Mouse (Mus musculus) layer of hippocampus, adult 11-12 months (tissue): ENCODE measurements around the gene Vstm4.

Experiments
- DNase-seq: peaks from one replicate; pipeline ENCODE4 v3.0.0; 2022; ENCODE audit warnings: low spot score

Gene Vstm4

GRCm38 (mm10) chr14:32947512-32947911 is 91.0 kb downstream of the Vstm4 start:
- peak; percentile 54 for DNase-seq

- no peak for DNase-seq
Measured at GRCm38 (mm10) chr14:32950312-32951301, 94.1 kb downstream of the Vstm4 start.

DNA sequence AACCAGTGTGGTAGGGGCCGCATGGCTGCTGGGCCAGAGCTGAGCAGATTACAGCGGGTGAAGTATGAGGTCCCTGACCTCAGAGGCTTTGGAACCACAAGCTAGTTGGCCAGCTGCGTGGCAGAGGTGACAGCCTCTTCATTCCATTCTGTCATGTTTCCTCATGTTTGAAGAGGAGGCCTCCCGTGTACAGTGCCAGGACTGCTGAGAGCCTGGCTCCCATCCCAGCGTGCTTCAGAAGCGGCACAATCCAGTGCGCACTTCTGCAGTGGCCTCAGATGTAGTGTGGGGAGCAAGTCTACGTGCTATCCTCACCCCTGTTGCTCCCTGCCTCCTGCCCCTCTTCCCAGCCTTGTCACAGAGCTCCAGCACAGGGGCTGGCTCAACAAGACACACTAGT is 99.9 kb downstream of the Vstm4 start:
- DNase-seq: no peak

- DNase-seq: no peak
Measured at GRCm38 (mm10) chr14:32958671-32959070, 102.1 kb downstream of the Vstm4 start.

- DNase-seq: peak; percentile 70
Measured at GRCm38 (mm10) chr14:32960481-32960880, 103.9 kb downstream of the Vstm4 start.

DNA sequence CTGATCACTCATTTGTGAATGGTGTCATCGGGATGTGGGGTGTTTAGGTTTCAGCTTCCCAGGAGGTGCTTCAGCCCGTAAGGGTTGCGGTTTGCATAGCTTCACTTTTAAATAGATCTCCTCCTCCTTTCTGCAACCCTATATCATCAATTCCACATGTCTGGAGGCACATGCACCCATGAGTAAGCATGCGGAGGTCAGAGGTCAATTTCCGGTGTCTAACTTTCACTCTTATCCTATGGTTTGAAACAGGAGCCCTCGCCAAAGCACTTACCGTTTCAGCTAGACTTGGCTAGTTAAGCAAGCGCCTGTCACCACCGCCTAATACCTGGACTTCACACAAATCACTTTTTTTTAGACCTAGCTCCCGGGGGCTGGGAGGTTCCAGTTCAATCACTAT is 108.2 kb downstream of the Vstm4 start:
- no peak for DNase-seq

- DNase-seq: no peak
Measured at GRCm38 (mm10) chr14:32970700-32971099, 114.1 kb downstream of the Vstm4 start.

DNA sequence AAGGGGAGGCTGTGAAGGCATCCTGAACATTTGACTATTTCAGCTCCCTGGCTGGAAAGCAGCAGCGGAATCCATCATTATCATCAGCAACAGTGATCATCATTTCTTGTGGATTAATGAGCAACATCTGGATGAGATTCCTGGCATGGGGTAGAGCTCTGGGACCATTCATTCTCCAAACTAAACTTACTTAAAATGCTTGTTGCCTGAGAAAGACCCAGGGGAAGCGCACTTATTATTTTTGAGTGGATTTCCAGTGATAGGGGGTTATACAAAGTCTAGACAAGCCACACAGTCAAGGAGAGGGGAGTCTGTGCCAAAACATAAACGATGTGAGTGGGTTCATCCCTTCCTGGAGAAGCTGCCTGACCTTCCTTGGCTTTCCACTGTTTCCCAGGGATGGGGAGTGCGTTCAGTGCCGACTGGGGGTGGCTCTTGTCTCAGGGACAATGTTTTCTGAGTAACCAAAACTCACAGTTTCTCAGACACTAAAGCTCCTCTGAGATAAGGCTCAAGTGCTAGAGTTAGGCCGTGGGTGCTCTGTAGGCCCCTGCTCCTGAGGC is 127.7 kb downstream of the Vstm4 start:
- DNase-seq: no peak

DNA sequence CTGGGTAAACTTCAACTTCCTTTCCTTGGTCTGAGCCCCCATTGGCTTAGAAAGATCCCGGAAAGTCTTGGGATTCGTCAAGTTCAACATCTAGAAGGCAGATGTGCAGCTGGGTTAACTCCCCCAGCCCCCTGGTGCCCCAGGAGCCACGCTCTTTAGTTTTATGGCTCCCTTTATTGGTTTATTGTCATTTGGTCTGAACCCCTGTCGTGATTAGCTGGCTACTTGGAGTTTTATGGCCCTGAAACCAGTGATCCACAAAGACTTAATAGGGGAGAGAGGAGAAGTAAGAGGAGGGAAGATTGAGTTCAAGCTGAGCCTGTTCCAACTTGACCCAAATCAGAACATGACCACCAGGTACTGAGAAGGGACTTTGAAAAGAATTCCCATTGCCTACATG is 130.1 kb downstream of the Vstm4 start:
- no peak for DNase-seq
